Mouse (Mus musculus) embryonic facial prominence, embryonic 15.5 days (tissue): ENCODE data around the gene Gm9821. TPM values are rescaled to one million over a fixed set of nuclear protein-coding genes. Genes with fewer than 3 reads are reported as not detected.

ENCODE experiments used
- ATAC-seq: fragments of 200-750 bp; cut with Nextera tagmentation; 2 replicates; pipeline ENCODE4 v1.8.0; 2017; ENCODE audit warnings: low read depth, moderate TSS enrichment; ENCODE audit not compliant: insufficient number of reproducible peaks, low FRiP score, low TSS enrichment
- H3K27ac ChIP-seq: fragments of 300-500 bp; sonication (generic); replicated peaks from 2 replicates; pipeline ENCODE4 v1.5.1; 2015; ENCODE audit warnings: mild to moderate bottlenecking, inconsistent platforms
- H3K27me3 ChIP-seq: fragments of 300-500 bp; sonication (generic); 2 replicates; pipeline ENCODE4 v1.6.1; 2015; ENCODE audit warnings: inconsistent platforms
- H3K36me3 ChIP-seq: fragments of 300-500 bp; sonication (generic); 2 replicates; pipeline ENCODE4 v1.6.1; 2015; ENCODE audit warnings: mild to moderate bottlenecking, inconsistent platforms
- H3K4me1 ChIP-seq: fragments of 300-500 bp; sonication (generic); 2 replicates; pipeline ENCODE4 v1.6.1; 2015; ENCODE audit warnings: inconsistent platforms
- H3K4me2 ChIP-seq: fragments of 300-500 bp; sonication (generic); replicated peaks from 2 replicates; pipeline ENCODE4 v1.6.1; 2015; ENCODE audit warnings: mild to moderate bottlenecking, inconsistent platforms
- H3K4me3 ChIP-seq: fragments of 300-500 bp; sonication (generic); replicated peaks from 2 replicates; pipeline ENCODE4 v1.5.1; 2015; ENCODE audit warnings: mild to moderate bottlenecking, inconsistent platforms
- H3K9ac ChIP-seq: fragments of 300-500 bp; sonication (generic); 2 replicates; pipeline ENCODE4 v1.6.1; 2015; ENCODE audit warnings: inconsistent platforms
- H3K9me3 ChIP-seq: fragments of 300-500 bp; sonication (generic); replicated peaks from 2 replicates; pipeline ENCODE4 v1.6.1; 2016; ENCODE audit warnings: inconsistent platforms
- WGBS: fragments of 180-500 bp; shearing (Covaris S2); methylation state at CpG from one replicate; pipeline ENCODE4 v1.1.7; 2015; 5-methylcytosine and 5-hydroxymethylcytosine counted together
- polyA plus RNA-seq: library from polyadenylated mRNA; unstranded; fragments of >200 nt; fragmentation: Nextera tagmentation; extraction: Ambion mirVana; gene quantifications from 2 replicates; pipeline ENCODE4 v1.2.1, GENCODE M21; 2015

Gm9821 gene
- polyA plus RNA-seq, 1 experiment from 2014 or later, result 0.79 TPM

- whole genome bisulfite sequencing, result 91% methylated on average over 7 of the region's 7 CpGs
- H3K36me3 ChIP-seq, result peaks cover 67% of the 10 kb centered on the region
- no peak overlapping the region for H3K4me2 ChIP-seq
- H3K9me3 ChIP-seq, result no peaks in the 10 kb centered on the region
- H3K4me3 ChIP-seq, result no peak overlapping the region
- H3K4me1 ChIP-seq, result peaks cover 5% of the 10 kb centered on the region
- H3K27me3 ChIP-seq, result peaks cover 14% of the 10 kb centered on the region
- H3K9ac ChIP-seq, result no peak overlapping the region
- ATAC-seq, result no peak
- no peak overlapping the region for H3K27ac ChIP-seq
These were observed 29.0 kb upstream of the Gm9821 start for GRCm38 (mm10) chr2:91916346-91916977.

GRCm38 (mm10) chr2:91917096-91917495 is 28.4 kb upstream of the Gm9821 start:
- H3K9me3 ChIP-seq, result no peaks in the 10 kb centered on the region
- peaks cover 61% of the 10 kb centered on the region for H3K36me3 ChIP-seq
- peaks cover 12% of the 10 kb centered on the region for H3K4me1 ChIP-seq
- no peak overlapping the region for H3K4me3 ChIP-seq
- H3K4me2 ChIP-seq, result no peak overlapping the region
- no peak overlapping the region for H3K9ac ChIP-seq
- no peak overlapping the region for H3K27ac ChIP-seq
- 95% methylated on average over 7 of the region's 7 CpGs for WGBS
- H3K27me3 ChIP-seq, result peaks cover 20% of the 10 kb centered on the region
- ATAC-seq, result no peak

- ATAC-seq, result no peak
- Histone ChIP-seq H3K9me3 (no peaks in the 10 kb centered on the region), H3K36me3 (peaks cover 32% of the 10 kb centered on the region), H3K27ac (no peak overlapping the region), H3K27me3 (peaks cover 45% of the 10 kb centered on the region), H3K4me2 (no peak overlapping the region), H3K4me1 (peaks cover 30% of the 10 kb centered on the region), H3K4me3 (no peak overlapping the region), H3K9ac (no peak overlapping the region)
- WGBS, result 70% methylated on average over 4 of the region's 4 CpGs
These were observed 25.4 kb upstream of the Gm9821 start for GRCm38 (mm10) chr2:91920130-91920529.

DNA sequence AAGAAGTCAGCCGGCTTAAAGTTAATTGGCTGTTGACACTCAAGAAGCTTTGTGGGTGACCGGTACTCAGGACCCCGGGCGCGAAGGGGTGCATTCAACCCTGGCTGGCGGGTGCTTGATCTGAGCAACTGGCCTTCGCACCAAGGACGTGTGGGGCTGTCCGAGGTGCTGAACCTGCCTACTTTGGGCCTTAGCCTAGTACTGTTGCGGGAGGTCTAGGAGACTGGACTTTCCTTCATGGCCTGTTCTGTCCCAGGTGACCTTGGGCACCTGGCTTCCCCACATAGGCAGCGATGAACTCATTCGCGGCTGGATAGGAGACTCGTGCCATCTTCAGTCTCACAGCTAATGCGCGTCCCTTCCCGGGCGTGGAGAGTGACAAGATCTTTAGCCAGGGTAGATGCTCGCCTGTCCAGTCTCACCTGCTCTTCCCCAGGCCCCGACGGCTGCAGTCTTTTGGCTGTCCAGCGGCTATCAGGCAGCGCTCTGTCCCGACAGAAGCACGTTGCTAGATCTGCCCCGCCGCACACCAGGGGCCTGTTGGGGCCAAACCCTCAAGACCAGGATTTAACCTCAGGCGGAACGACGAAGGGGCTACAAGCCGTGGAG is 24.2 kb upstream of the Gm9821 start:
- H3K4me3 ChIP-seq, result peak overlapping the region; percentile 62
- H3K27me3 ChIP-seq, result peaks cover 48% of the 10 kb centered on the region
- H3K9ac ChIP-seq, result no peak overlapping the region
- ATAC-seq, result peak; percentile 29; the same call in 1 of the 2 replicates
- H3K27ac ChIP-seq, result no peak overlapping the region
- H3K4me2 ChIP-seq, result peak overlapping the region; percentile 88
- H3K36me3 ChIP-seq, result peaks cover 25% of the 10 kb centered on the region
- 4% methylated on average over 31 of the region's 31 CpGs for WGBS
- no peaks in the 10 kb centered on the region for H3K9me3 ChIP-seq
- H3K4me1 ChIP-seq, result peaks cover 30% of the 10 kb centered on the region

GRCm38 (mm10) chr2:91921790-91922570 is 23.5 kb upstream of the Gm9821 start:
- under 1% methylated on average over 64 of the region's 64 CpGs for WGBS
- Histone ChIP-seq H3K27ac (no peak overlapping the region), H3K27me3 (peaks cover 48% of the 10 kb centered on the region), H3K4me1 (peaks cover 30% of the 10 kb centered on the region), H3K4me3 (peak overlapping the region; percentile 62), H3K9ac (peak overlapping the region; percentile 9; the same call in 1 of the 2 replicates), H3K4me2 (peak overlapping the region; percentile 88), H3K36me3 (peaks cover 18% of the 10 kb centered on the region), H3K9me3 (no peaks in the 10 kb centered on the region)
- ATAC-seq, result peak; percentile 58; the same call in 1 of the 2 replicates

DNA sequence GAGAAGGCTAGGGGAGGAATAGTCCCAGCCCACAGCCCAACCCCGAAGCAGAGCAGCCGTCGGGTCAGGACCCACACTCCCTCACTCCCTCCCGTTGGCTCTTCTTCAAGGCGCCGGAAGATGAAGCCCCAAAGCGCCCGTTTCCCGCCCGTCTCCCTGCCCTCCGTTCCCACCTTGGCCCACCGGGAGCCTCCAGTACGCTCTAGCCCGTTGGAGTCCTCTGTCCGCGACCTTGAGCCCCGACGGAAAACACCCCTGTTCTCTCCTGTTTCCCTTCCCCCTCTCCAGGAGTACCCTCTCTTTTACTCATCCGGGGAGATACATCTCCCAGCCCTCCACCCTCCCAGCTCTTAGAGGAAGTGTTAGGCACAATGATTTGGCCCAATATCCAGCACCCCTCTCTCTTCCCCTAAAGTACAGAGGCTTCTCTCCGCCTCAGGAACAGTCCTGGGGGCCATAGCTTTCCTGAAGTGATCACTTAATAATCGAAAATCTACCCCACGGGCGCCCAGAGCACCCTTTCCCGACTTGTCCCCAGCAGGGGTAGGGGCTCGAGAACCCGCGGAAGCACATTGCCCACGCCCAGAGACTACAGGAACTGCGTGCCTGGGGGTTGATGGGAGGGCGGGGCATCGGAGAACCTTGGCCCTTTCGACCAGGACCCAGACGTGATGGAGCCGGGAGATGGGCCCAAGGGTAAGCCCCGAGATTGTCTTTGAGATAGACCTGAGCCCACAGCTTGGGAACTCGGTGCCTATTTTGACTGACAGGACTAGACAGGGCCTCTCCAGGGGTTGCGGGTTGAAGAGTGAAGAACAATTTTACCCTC is 22.7 kb upstream of the Gm9821 start:
- H3K4me3 ChIP-seq, result peak overlapping the region; percentile 62
- no peak for ATAC-seq
- peaks cover 31% of the 10 kb centered on the region for H3K4me1 ChIP-seq
- no peaks in the 10 kb centered on the region for H3K9me3 ChIP-seq
- H3K27me3 ChIP-seq, result peaks cover 48% of the 10 kb centered on the region
- H3K4me2 ChIP-seq, result peak overlapping the region; percentile 88
- 2% methylated on average over 37 of the region's 37 CpGs for WGBS
- H3K36me3 ChIP-seq, result peaks cover 10% of the 10 kb centered on the region
- H3K9ac ChIP-seq, result no peak overlapping the region
- H3K27ac ChIP-seq, result no peak overlapping the region

GRCm38 (mm10) chr2:91923415-91924337 is 21.8 kb upstream of the Gm9821 start:
- peak overlapping the region; percentile 62 for H3K4me3 ChIP-seq
- peaks cover 37% of the 10 kb centered on the region for H3K4me1 ChIP-seq
- 5% methylated on average over 54 of the region's 54 CpGs for WGBS
- peak; percentile 25; the same call in 1 of the 2 replicates for ATAC-seq
- no peak overlapping the region for H3K27ac ChIP-seq
- no peaks in the 10 kb centered on the region for H3K9me3 ChIP-seq
- H3K27me3 ChIP-seq, result peaks cover 48% of the 10 kb centered on the region
- peak overlapping the region; percentile 88 for H3K4me2 ChIP-seq
- H3K9ac ChIP-seq, result no peak overlapping the region
- H3K36me3 ChIP-seq, result peaks cover 1% of the 10 kb centered on the region; the same call in 1 of the 2 replicates

GRCm38 (mm10) chr2:91924726-91925125 is 20.8 kb upstream of the Gm9821 start:
- H3K36me3 ChIP-seq, result no peaks in the 10 kb centered on the region
- H3K9me3 ChIP-seq, result no peaks in the 10 kb centered on the region
- H3K9ac ChIP-seq, result no peak overlapping the region
- peaks cover 38% of the 10 kb centered on the region for H3K4me1 ChIP-seq
- WGBS, result 59% methylated on average over 1 of the region's 1 CpGs
- H3K27ac ChIP-seq, result no peak overlapping the region
- peaks cover 48% of the 10 kb centered on the region for H3K27me3 ChIP-seq
- no peak overlapping the region for H3K4me3 ChIP-seq
- H3K4me2 ChIP-seq, result no peak overlapping the region
- no peak for ATAC-seq

- H3K27me3 ChIP-seq, result peaks cover 44% of the 10 kb centered on the region
- WGBS, result 75% methylated on average over 15 of the region's 15 CpGs
These were observed 20.1 kb upstream of the Gm9821 start for GRCm38 (mm10) chr2:91925442-91925841.

DNA sequence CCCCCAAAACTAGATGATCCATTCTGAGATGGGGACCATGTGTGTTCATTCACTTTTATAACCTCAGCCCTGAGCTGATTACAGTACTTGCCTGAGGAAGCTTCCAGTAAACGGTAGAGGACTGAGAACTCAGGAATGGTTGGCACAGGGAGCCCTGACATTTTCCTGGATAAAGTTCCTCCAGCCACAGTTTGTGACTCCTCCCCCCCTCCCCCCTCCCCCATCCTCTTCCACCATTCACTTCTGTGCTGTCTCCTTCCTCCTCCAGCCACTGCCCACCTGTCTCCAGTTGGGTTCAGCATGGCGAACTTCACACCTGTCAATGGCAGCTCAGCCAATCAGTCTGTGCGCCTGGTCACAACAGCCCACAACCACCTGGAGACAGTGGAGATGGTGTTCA is 18.6 kb upstream of the Gm9821 start, which contains the start of gene Chrm4:
Gene Chrm4, plus strand, starts transcription at position 301 of the 400 bp plus-strand sequence.
- ATAC-seq, result no peak
- Histone ChIP-seq H3K36me3 (no peaks in the 10 kb centered on the region), H3K27ac (no peak within 1 kb of the TSS), H3K9ac (no peak within 1 kb of the TSS), H3K4me1 (peaks cover 44% of the 10 kb centered on the region), H3K4me2 (peak within 1 kb of the TSS; percentile 32), H3K9me3 (no peaks in the 10 kb centered on the region), H3K27me3 (peaks cover 29% of the 10 kb centered on the region), H3K4me3 (no peak within 1 kb of the TSS)
- WGBS, result 74% methylated on average over 3 of the region's 3 CpGs

More at GRCm38 (mm10) chr2:91925442-91925841, 20.1 kb upstream of the Gm9821 start:
- Histone ChIP-seq H3K4me3 (no peak overlapping the region), H3K9ac (no peak overlapping the region), H3K36me3 (no peaks in the 10 kb centered on the region), H3K4me1 (peaks cover 45% of the 10 kb centered on the region), H3K27ac (no peak overlapping the region), H3K4me2 (no peak overlapping the region), H3K9me3 (no peaks in the 10 kb centered on the region)
- no peak for ATAC-seq
